Mouse (Mus musculus): ENCODE data around the gene Cul4b. TPM values are rescaled to one million over a fixed set of nuclear protein-coding genes. Genes with fewer than 3 reads are reported as not detected.

The Cul4b gene
- total RNA-seq, 2 experiments from 2014 or later = 9.0 TPM

Other genes starting within 250 kb of the Cul4b start
- 10 to 100 TPM; 53.7 to 60.4 TPM for gene Lamp2, start 119.7 kb downstream of the Cul4b start, total RNA-seq (2021)
- 10 to 100 TPM; 37.7 to 41.3 TPM for gene Mcts1, start 24.4 kb upstream of the Cul4b start, total RNA-seq (2021)
- 10 to 100 TPM in 1 of 2 experiments, 1 to 10 TPM in 1; 9.3 to 11.5 TPM for gene C1galt1c1, start 58.9 kb upstream of the Cul4b start, total RNA-seq (2021)
- gene 6030498E09Rik, start 196.5 kb upstream of the Cul4b start, total RNA-seq (2021) = not detected

Measured in gastrocnemius, adult 18-20 months (tissue).